Mouse (Mus musculus) ES-Bruce4 (cell line): Measurements from ENCODE around the gene Rpl37. TPM values are rescaled to one million over a fixed set of nuclear protein-coding genes. Genes with fewer than 3 reads are reported as not detected.

Experiments used
- H3K27ac ChIP-seq: 2 replicates; pipeline ENCODE4 v1.5.1; 2012; ENCODE audit warnings: low read length, inconsistent platforms; ENCODE audit not compliant: insufficient read depth
- H3K27me3 ChIP-seq: 2 replicates; pipeline ENCODE4 v1.6.1; 2012; ENCODE audit warnings: mild to moderate bottlenecking, low read length, inconsistent platforms; ENCODE audit not compliant: control insufficient read depth, poor library complexity, insufficient read depth, severe bottlenecking
- H3K36me3 ChIP-seq: 2 replicates; pipeline ENCODE4 v1.6.1; 2012; ENCODE audit warnings: inconsistent platforms, mild to moderate bottlenecking, low read length, moderate library complexity; ENCODE audit not compliant: control insufficient read depth, poor library complexity, insufficient read depth, severe bottlenecking
- H3K4me1 ChIP-seq: one replicate; pipeline ENCODE4 v1.8.1; 2011; ENCODE audit warnings: low read length; ENCODE audit not compliant: control insufficient read depth, insufficient read depth
- H3K4me3 ChIP-seq: 2 replicates; pipeline ENCODE4 v1.5.1; 2011; ENCODE audit warnings: low read depth, mild to moderate bottlenecking, low read length
- H3K9ac ChIP-seq: 2 replicates; pipeline ENCODE4 v1.6.1; 2012; ENCODE audit warnings: low read depth, mild to moderate bottlenecking, inconsistent platforms; ENCODE audit not compliant: poor library complexity, severe bottlenecking
- H3K9me3 ChIP-seq: replicated peaks from 2 replicates; pipeline ENCODE4 v1.6.1; 2012; ENCODE audit warnings: mild to moderate bottlenecking, low read length, inconsistent platforms; ENCODE audit not compliant: control insufficient read depth, poor library complexity, insufficient read depth, severe bottlenecking
- CTCF ChIP-seq: IDR thresholded peaks from one replicate; pipeline ENCODE4 v1.8.1; 2011; ENCODE audit warnings: low read depth, low read length
- EP300 ChIP-seq: IDR thresholded peaks from 2 replicates; pipeline ENCODE4 v1.6.1; 2011; ENCODE audit warnings: low read depth, low read length; ENCODE audit not compliant: insufficient read depth
- POLR2A ChIP-seq: IDR thresholded peaks from one replicate; pipeline ENCODE4 v1.8.1; 2011; ENCODE audit warnings: low read length; ENCODE audit not compliant: insufficient read depth
- polyA plus RNA-seq: library from polyadenylated mRNA; stranded (reverse); fragments of >200 nt; gene quantifications from 2 replicates; pipeline ENCODE4 v1.2.4, GENCODE M21; 2011; ENCODE audit warnings: low read depth; ENCODE audit not compliant: missing spikeins, insufficient read depth, insufficient read length

Rpl37 gene
- 685 and 750 TPM in 2 replicates for polyA plus RNA-seq

DNA sequence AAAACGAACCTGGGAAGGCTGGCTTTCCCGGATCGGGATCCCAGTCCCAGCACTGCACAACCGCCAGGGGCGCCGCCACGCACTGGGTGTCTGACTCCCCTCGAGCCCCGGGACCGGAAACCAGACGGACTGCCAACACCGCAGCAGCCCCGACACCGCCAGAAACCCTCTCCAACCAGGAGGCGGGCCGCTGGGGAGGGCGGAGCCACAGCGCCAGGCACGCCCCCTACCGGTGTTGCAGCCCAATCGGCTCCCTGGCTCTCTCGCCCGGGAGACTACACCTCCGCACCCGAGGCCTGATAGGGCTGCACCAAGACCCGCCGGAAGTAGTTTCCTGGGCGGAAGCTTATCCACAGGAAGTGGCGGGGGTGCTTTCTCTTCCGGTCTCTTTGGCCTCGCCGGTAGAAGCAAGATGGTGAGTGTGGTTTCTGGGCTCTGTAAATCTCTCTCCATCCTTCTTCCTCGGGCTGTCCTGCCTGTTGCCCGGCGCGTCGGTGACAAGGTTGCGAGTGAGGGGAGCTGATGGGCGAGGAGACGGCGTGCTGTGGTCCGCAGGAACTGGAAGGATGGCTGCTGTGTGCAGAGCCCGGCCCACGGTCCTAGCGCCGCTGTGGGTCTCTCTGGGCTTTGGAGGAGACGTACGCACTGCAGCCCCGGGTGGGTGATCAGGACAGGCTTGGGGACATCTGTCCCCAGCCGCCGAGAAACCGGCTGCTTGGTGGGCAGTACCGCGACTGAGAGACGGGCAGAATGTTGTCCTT is at the start of gene Rpl37:
Gene Rpl37, plus strand, starts transcription at position 376 of the 761 bp plus-strand sequence.
- H3K9ac ChIP-seq, result peak within 1 kb of the TSS; percentile 91
- no peaks in the 10 kb centered on the region for H3K27me3 ChIP-seq
- H3K36me3 ChIP-seq, result peaks cover 47% of the 10 kb centered on the region
- peak within 1 kb of the TSS; percentile 92 for H3K27ac ChIP-seq
- peak within 1 kb of the TSS; percentile 100 for H3K4me3 ChIP-seq
- H3K9me3 ChIP-seq, result no peaks in the 10 kb centered on the region
- TF ChIP-seq POLR2A (peak; percentile 82), EP300 (no peak; the same call in 1 of the 2 replicates), CTCF (peak; percentile 39)
- H3K4me1 ChIP-seq, result peaks cover 4% of the 10 kb centered on the region

DNA sequence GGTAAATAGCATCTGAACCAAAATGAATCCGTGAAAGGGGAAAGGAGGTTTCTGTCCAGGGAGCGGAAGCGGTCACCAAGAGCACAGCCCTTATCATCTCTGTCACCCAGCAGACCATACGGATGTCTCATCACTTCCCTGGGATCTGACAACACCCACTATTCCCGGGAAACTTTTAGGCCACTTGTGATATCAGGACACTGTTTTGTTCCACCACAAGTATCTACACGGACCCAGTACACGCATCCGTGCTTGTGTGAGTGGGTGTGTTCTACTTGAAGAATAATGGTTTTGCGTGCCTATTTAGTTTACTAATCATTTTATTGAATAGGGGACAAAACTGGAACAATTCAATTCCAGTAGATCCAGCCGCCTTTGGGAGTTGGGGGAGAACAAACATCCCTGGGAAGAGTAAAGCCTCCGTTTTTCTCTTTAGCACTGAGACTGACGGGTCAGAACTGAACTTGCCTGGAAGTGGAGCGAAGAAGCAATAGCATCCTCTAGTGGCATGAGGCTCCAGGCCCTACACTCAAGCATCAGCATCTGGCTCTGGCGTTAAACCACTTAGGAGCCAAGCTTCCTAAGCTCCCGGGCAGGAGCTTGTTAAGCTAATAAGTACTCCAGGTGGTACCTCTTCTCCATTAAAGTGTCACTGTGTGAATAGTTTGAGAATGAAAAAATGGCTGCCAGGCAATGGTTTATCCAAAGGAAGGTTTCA is 47.5 kb upstream of the Rpl37 start:
- Histone ChIP-seq H3K4me3 (no peak overlapping the region), H3K36me3 (no peaks in the 10 kb centered on the region), H3K9ac (no peak overlapping the region), H3K27me3 (no peaks in the 10 kb centered on the region), H3K4me1 (no peaks in the 10 kb centered on the region), H3K27ac (no peak overlapping the region), H3K9me3 (peaks cover 7% of the 10 kb centered on the region)
- no peak for TF ChIP-seq POLR2A
- peak; percentile 89 for TF ChIP-seq CTCF

DNA sequence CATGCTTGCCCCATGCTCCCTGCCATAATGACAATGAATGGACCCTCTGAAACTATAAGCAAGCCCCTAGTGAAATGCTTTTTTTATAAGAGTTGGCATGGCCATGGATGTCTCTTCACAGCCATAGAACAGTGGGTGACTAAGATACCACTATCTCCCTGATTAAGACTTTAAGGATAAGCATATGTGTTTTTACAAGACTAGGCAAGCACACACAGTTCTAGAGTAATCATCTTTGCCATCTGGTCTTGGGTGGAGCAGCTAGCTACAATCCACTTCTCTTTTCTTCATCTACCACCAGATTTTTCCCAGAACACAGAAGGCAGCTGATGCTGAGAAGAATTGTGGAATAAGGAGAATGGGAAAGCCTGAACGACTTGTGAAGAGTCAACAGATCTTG is 35.2 kb upstream of the Rpl37 start:
- Histone ChIP-seq H3K9me3 (no peaks in the 10 kb centered on the region), H3K4me1 (no peaks in the 10 kb centered on the region), H3K4me3 (no peak overlapping the region), H3K36me3 (no peaks in the 10 kb centered on the region), H3K27me3 (no peaks in the 10 kb centered on the region), H3K9ac (no peak overlapping the region), H3K27ac (no peak overlapping the region)
- TF ChIP-seq EP300 (no peak), CTCF (no peak), POLR2A (no peak)

DNA sequence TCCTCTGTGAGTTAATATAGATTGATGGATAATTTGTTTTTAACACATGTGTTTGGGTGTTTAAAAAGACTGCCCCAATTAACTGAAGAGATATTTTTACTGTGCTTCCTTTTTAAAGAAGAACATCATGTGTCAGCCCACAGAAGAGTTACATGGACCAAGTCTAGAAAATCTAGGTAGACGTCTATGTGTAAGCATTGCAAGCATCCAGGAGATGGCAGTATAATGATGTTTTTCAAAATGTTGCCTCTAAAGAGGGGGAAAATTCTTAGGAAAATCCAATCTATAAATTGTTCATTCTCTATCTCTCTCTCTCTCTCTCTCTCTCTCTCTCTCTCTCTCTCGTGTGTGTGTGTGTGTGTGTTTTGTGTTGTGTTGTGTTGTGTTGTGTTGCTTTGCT is 30.3 kb upstream of the Rpl37 start:
- Histone ChIP-seq H3K4me3 (no peak overlapping the region), H3K4me1 (no peaks in the 10 kb centered on the region), H3K27me3 (no peaks in the 10 kb centered on the region), H3K36me3 (no peaks in the 10 kb centered on the region), H3K9me3 (peaks cover 3% of the 10 kb centered on the region; the same call in 1 of the 2 replicates), H3K9ac (no peak overlapping the region), H3K27ac (no peak overlapping the region)
- no peak for TF ChIP-seq POLR2A
- TF ChIP-seq CTCF, result no peak
- TF ChIP-seq EP300, result no peak

DNA sequence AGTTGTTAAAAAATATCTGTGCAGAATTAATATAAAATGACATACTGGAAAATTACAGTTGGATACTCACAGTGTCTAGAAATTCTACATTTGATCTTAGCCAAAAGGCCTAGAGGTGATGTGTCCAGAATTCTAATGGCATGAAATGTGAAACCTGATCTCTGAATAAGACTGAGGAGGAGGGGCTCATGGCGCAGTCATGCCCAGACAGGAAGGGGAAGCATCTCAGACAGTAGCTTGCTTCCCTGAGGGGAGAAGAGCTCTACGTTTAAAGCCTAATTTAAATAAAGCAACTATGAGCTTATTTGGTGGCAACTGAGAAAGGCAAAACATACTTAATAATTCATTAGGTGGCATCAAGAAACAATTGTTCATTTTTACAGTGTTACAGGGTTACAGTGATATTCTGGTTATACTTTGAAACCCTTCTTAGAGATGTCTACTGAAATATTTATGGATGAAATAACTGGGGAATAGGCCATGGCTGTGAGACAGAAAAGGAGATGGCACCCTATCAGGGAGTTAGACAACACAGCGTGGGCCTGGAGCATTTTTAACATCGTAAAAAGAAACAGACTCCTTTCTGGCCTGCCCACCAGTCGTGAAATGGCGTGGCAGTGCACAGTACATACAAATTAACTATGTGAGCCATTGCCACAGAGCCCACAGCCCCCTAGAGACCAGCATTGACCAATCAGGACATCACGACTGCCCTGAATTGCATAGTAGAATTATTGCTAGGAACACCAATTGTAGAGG is 27.4 kb upstream of the Rpl37 start:
- H3K36me3 ChIP-seq, result no peaks in the 10 kb centered on the region
- peaks cover 5% of the 10 kb centered on the region; the same call in 1 of the 2 replicates for H3K9me3 ChIP-seq
- no peaks in the 10 kb centered on the region for H3K27me3 ChIP-seq
- no peak overlapping the region for H3K9ac ChIP-seq
- no peak overlapping the region for H3K27ac ChIP-seq
- H3K4me3 ChIP-seq, result no peak overlapping the region
- H3K4me1 ChIP-seq, result no peaks in the 10 kb centered on the region
- TF ChIP-seq POLR2A (no peak), EP300 (no peak), CTCF (no peak)
